Mouse (Mus musculus): ENCODE measurements around the gene Polg2.
A peak's percentile ranks its signal among the peaks of the same experiment; 100 is the strongest.
"Not testable (repeated sequence)": the region's sequence is repeated elsewhere in the genome, so short reads cannot be mapped to it uniquely, and the experiment has no call there.

Polg2 gene

DNA sequence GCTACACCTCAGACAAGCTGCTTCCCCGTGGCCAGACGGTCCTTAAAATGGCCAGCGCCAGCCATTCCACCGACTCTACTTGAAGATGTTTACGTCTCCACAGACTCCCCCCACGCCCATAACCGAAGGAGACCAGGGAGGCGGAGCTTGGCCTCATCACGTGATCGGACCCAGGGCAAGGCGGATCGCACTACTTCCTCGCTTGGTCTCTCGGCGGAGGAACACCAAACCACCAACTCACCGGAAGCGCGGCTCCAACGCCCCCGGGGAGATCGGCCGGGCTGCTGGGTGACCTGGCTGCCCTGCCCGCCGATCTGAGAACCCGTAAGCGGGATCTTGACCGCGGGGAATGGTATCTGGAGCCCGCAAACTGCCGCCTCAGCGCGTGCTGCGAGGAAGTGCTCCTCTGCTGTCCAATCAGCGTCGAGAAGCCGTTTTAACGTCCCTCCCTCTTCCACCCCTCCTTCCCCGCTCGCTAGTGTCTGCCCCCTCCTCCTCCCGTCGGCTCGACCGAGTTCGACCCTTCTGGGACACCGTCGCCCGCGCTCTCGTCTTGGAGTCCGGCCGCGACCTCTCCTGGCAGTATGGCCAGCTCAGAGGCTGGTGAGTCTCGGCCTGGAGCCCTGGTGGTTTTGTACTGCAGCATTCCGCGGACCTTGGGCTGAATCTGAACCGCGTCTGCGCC is 9.6 kb upstream of the Polg2 start, which contains the start of the genes Ddx5 and Cep95:
Gene Ddx5 (minus strand): TSS at position 411 of the 685 bp plus-strand sequence.
Gene Cep95 (plus strand): TSS at position 478 of the 685 bp plus-strand sequence.
- peak; percentile 99 to 100 for DNase-seq (ENCODE audit: low spot score in 2 of 2)

DNA sequence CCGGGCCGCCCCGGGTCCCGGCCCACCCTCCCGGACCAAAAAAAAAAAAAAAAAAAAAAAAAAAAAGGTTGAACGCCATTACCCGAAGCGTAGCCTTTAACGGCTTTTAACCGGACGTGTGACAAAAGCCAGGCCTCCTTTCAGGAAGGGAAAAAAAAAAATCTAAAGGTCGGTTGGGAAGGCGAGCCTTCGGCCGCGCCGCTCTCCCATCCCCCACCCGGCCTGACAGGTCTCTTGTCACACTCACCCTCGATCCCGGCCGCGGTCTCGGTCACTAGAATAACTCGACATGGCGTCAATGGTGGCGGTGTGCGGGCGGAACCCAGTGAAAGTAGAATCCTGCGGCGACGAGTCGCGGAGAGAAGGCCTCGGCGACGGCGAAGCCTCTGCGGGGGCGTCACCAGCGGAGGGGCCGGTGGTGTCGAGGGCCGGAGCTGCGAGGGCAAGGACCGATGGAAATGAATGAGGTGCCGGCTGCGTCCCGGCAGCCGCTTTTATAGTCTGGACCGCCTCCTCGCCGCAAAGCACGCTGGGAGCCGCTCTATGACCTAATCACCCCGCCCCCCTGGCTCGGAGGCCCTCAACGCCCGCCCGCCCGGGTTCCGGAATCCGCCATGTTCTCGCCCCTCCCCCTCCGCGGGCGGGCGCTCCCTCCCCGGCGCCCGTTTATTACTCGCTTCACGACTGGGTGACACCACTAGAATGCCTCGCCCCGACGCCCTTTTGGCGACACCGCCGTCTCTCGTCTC is 8.9 kb upstream of the Polg2 start:
- peak; percentile 99 for DNase-seq (ENCODE audit: low spot score in 2 of 2)

DNA sequence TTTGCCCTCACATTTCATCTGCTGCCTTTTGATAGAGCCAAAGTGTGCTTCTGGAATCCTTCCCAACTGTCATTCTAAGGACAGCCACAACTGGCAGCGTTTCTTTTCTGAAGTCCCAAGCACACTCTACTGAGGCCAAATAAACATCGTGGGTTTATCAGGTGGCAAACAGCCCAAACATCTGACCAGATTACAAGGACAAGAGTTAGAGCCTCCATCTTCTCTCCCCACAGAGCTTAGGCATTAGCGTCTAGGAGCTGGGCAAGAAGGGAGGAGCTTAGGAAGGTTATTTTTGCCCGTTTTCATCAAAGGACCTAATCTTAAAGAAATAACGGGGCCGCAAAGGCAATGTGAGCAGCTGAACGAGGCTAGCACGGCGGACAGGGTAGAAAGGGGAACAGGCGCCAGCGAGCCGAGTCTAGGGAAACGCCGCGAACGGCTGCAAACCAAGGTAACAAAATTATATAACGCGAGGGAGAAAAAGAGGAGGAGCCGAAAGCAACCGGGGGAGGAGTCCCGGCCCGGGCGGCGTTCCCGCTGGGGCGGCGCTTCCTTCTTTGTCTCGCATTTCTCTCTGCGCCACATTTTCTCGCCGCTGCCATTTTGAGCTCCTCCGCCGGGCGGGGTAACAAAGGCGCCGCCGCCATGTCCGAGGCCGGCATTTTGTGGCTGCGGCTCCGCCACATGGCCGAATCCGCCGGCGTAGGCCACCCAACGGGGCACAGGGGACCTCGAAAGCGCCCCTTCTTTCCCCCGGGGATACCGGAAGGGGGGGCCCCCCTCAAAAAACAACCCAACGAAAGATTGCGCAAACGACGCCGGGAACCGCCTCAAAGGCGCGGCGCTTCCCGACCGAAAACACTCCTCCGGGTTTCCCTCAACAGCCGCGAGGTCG is 8.0 kb upstream of the Polg2 start:
- DNase-seq (ENCODE audit: low spot score in 2 of 2) = peak; percentile 74 to 85

DNA sequence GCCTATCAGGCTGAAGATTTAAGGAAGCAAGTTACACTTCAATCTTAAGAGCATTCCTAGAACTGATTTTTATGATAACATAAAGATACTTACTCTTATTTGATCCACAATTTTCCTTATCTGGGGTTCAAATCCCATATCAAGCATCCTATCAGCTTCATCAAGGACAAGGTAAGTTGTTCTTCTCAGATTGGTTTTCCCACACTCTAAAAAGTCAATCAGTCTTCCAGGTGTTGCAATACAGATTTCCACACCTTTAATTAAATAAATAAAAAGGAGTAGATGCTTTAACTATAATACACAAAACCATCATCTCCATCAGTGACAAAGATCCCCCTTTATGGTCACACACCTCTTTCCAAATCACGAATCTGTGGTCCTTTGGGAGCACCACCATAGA is 5.7 kb upstream of the Polg2 start:
- no peak for DNase-seq (ENCODE audit: low spot score in 2 of 2)

DNA sequence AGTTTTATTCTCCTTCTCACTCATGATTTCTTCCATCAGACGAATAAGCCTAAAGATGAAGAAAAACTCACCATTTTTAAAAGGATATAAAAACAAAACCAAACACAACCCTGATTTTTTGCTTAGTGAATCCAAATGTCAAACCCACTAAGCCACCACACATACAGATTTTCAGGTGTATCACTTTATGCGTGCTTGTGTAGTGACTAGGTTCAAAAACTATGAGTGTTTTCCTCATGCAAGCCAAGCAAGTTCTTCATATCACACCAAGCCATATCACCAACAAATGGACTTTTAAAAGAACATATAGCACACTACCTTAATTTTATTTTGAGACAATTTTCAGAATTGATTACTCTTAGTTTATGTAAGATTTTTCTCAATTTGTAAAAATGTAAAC is 5.1 kb upstream of the Polg2 start:
- DNase-seq (ENCODE audit: low spot score in 2 of 2) = no peak

DNA sequence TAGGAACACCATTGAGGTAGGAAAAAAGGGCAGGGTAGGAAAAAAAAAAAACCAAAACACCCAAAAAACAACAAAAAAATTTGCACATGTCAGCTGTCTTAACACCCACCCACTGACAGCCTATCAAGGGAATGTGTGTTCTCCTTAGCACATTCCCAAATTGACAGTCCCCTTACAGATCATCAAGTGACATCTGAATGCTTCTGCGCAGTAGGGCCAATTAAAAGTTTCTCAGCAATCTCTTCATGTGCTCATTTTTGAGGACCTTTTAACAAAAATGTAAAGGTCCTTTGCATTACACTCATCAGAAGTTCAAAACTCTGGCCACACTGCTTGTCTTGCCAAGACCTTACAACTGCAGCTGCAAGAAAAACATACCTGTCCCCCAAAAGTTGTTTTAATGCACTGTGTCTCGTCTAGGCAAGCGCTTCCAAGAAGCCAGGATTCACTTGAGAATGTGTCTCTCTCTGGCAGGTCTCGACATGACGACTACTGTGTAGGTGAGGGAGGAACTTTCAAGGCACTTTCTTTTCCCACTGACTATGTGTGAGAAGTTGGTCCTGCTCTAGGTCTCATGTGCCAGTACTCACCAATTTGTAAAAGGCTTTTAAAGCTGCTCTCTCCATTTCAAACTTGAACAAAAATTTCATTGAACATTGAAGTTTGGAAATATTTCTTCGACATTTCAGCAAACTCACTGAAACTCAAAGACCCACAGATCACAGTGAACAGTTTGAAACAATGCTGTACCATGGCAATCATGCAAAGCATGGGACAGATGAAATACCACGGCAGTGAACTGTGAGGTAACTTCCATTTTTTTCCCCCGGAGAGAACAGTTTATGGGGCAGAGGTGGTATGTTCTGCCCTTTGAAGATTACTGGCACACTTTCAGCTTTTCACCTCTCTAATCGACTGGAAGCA is 3.8 kb upstream of the Polg2 start:
- DNase-seq (ENCODE audit: low spot score in 2 of 2) = peak in 1 of 2 experiments; percentile 12

DNA sequence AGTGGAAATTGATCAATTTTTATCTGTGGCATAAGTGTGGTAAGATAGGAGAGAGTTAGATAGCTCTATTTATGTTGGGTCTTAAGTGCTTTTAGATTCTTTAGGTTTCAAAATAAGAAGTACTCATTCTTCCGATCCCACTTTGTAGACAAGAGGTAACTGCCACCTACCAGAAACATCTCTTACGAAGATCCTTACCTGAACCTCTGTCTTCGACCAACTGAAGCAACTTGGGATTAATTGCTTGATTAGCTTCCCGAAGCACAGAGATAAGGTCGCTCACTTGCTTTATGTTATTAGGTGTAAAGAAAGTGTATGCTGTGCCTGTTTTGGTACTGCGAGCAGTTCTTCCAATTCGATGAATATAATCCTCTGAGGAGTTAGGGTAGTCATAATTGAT is 2.9 kb upstream of the Polg2 start:
- DNase-seq (ENCODE audit: low spot score in 2 of 2) = not testable (repeated sequence)

DNA sequence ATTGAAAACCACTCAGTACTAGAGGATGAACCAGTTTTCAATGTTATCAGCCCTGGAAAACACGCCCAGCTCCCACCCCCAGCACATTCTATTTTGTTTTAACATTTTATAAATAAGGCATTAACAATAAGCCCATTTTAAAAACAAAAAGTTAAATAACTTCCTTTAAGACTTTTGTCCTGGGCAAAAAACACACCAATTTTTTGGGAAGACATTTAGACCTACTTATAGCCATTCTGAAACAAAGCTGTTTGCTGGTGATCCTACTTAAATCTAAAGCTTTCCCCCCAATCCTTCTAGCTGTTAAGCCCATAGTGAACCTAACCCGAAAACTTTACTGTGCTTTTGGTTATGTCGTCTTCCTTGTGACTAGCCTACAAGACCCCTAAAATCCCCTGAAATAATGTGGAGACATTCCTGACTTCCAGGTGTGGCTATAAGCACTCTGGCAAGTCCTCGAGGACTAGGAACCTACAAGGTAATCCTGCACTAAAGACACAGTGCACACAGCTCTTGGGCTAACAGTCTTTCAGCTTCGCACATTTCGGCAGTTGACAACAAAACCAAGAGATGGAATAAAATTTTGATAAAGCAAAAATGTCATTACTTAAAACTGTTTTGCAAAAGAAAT is 1.4 kb upstream of the Polg2 start:
- DNase-seq (ENCODE audit: low spot score in 2 of 2) = no peak

DNA sequence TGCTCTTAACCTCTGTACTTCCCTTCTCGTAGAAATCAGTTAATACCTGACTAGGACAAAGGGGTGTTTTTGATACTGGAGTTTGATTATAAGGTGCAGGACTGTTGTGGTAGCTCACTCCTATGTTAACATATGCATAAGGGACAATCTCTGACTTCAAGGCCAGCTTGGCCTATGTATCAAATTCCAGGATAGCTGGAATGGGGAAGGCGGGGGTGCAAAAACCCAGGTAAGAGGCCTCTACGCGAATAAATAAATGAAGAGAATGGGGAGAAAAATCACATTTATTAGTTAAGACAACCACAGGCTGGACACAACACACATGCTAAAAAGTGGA is 720 bp upstream of the Polg2 start:
- DNase-seq (ENCODE audit: low spot score in 2 of 2) = no peak

DNA sequence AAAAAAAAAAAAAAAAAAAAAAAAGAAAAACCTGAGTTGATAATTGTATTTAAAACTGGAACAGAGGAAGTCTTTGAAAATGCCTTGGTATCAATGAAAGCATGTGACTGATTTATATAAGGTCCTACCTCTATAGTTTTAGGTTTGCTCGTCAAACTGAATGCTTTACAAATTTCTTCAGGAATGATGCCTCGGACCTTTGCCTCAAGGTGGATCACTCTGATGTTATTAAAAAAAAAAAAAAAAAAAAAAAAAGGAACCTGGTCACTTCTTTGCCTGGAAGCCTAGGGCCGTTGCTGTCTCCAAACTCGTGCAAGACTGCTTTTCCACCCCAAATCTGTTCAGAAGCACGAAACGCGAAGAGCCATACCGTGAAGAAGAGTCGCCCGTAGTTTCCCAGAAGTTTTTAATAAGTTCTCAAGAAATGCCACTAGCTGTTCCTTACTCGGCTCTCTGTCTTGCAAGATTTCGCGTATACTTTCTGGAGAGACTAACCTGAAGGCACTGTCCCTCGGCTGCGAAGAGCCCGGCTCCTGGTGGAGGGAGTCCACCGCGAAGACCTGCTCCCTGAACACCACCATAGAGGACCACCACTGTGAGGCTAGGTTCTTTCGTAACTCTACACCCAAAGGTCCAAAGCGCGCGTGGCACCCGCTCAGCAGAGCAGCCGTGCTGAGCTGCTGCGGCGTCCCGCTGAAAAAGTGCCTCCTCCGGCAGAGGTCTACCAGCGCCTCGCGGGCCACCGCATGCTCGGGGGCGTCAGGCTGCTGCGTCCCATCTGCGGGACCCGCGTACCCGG is 549 bp downstream of the Polg2 start:
- no peak for DNase-seq (ENCODE audit: low spot score in 2 of 2)

DNA sequence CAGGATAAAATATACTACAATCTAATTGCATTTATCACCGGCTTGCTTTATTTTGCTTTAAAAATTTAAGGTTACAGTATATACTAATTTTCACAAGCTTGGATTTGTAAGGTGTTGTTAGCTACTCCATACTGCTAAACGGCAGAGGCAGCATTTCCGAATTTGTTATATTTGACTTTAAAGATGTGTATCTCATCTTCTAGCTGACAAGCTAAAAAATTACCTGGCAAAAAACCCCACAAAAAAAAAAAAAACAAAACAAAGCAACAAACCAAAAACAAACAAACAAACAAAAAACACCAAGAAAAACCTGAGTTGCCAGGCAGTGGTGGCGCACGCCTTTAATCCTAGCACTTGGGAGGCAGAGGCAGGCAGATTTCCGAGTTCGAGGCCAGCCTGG is 1.2 kb downstream of the Polg2 start:
- DNase-seq (ENCODE audit: low spot score in 2 of 2) = no peak

DNA sequence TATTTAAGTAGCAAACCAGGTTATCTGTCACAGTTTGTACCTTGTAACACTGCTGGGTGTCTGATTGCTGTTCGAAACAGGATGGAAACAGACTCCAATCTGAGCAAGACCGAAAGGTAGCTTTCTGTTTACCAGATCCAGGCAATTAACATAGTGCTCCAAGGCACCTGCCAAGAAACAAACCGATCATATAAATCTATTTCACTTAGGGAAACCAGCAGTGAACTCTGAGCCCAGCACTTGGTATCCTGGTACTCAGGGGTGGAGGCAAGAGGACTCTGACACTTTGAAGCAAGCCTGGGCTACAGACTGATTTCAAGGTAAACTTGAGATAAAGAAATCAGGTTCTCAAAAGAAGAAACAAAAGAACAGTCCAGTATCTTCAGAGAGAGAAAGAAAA is 1.9 kb downstream of the Polg2 start:
- DNase-seq (ENCODE audit: low spot score in 2 of 2) = no peak

DNA sequence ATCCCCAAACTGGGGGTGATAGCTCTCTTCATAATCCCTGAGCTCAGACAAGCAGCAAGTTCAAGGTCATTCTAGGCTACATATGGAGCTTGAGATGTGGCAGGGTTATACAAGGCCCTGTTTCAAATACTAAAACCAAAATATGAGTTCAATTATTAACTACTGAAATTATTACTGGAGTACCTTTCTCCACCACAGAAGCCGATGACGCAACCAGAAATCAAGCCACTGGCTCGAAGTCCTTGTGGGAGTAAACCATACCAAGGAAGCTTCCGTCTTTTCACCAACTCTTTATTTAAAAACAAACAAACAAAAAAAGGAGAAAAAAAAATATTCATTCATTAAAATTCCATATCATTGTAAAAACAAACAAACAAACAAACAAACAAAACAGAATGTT is 2.4 kb downstream of the Polg2 start:
- no peak for DNase-seq (ENCODE audit: low spot score in 2 of 2)

DNA sequence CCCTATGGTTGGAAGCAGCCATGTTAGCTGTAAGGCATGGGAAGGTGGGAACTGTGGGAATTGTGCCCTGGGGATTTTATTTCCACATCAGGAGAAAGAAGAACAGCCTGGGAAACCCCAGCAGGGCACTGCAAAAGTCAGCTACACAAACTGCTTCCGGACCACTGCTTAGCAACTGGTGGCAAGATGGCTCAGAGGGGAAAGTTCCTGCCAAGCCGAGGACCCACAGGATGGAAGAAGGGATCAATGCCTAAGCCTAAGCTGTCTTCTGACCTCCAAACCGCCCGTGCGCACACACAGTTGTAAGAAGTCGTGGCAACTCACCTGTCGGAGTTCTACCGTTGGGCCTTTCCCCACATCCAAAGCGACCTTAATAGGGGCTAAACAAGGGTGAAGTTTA is 6.3 kb downstream of the Polg2 start:
- no peak for DNase-seq (ENCODE audit: low spot score in 2 of 2)

DNA sequence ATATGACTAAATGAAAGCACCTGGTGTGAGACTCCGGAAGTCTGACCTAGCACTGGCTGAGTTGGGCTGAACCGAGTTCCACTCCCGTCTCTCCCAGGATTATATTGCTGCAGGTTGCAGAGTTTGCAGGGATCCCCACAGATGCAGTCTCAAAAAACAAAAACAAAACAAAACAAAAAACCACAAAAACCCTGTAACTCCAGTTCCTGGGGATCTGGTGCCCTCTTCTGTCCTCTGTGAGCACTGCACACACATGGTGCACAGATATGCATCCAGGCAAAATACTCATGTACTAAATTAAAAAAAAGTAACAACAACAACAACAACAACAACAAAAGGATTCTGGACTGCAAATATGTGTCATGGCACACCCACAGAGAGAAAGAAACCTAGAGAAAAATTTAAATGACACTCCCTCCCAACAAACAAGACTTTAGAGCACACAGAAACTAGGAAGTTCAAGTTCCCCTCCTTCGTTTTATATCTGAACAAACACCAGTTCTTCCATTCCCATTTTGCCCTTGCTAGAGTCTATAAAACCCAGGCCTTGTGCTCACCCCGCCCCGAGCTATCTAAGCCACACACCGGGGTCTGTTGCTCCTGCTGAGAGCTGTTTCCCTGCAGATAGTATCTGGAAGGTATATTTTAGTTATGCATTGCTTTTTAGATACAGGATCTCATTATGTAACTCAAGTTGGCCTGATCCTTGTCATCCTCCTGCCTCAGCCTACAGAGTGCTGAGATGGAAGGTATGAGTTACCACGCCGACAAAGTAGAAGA is 9.0 kb downstream of the Polg2 start:
- peak in 1 of 2 experiments; percentile 58 for DNase-seq (ENCODE audit: low spot score in 2 of 2)

DNA sequence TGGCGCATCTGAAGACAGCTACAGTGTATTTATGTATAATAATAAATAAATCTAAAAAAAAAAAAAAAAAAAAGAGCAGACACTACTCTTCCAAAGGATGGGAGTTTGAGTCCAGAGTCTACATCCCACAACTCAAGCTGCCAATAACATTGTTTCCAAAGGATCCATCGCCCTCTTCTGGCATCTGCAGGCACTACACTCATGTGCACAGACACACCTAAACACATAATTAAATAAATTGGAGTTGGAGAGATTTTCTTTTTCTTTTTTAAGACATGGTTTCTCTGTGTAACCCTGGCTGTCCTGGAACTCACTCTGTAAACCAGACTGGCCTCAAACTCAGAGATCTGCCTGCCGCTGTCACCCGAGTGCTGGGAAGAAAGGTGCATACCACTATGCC is 11.8 kb downstream of the Polg2 start:
- no peak for DNase-seq (ENCODE audit: low spot score in 2 of 2)

DNA sequence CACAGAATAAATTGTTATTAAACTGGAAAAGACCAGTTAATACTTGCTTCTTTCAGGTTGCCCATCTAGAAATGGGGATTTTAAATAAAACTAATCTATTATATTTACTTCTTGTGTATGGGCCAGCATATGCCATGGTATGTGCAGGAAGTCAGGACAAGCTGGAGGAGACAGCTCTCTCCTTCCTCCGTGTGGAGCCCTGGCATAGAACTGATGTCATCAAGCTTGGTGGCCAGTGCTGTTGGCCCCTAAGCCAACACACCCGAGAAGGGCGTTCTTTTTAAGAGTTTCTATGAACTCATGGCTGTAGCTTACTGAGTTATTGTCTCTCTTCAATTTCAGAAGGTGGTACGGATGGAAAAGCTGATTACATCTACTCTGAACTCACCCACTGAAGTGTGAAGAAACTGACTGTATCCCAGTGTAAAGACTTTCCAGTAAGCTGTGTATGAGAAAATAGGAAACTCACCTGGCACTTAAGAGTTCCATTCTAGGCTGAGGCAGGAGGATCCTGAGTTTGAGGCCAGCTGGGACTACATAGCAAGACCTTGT is 12.7 kb downstream of the Polg2 start:
- no peak for DNase-seq (ENCODE audit: low spot score in 2 of 2)

DNA sequence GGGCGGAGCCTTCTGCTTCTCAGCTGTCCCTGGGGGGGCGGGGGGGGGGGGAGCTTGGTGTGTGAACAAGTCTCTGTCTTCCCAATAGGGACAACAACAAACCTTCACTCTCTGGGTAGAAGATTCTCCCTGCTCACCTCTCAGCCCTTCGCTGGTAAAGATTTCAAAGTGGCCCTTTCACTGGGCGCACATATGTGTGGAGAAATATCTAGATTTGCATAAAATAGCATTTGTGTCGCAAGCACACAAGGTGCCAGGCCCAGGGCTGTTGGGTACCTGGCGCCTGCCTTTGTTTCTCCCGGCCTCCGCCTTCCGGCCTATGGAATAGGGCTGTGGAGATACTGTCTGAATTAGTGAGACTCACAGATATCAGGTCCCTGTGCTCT is 16.5 kb downstream of the Polg2 start:
- no peak for DNase-seq (ENCODE audit: low spot score in 2 of 2)

All from natural killer cell, adult 2 months (primary cell).